Mouse (Mus musculus): ENCODE data around the gene Vmn1r124.
"Not testable (repeated sequence)": the region's sequence is repeated elsewhere in the genome, so short reads cannot be mapped to it uniquely, and the experiment has no call there.

Gene Vmn1r124

DNA sequence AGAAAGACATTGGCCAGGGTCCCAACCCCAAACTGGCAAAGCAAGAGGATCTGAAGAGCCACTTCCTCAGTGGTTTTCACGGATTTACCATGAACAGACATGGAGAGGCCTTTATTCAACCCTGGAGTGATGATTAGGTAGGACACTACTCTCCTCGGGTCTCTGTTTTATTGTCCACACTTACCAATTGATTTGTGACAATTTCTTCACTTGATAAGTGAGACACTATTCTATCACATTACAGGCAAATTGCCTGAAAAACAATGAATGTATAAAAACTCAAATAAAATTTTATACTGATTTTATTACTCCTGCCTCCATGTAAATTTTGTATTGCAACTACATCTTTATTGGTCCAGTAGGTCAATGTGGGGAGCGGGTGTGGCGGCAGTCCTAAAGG, at the start of gene Vmn1r124:
TSS of gene Vmn1r124 (minus strand) at position 101 of the 400 bp plus-strand sequence.
- DNase-seq (ENCODE audit: extremely low spot score): not testable (repeated sequence)

DNA sequence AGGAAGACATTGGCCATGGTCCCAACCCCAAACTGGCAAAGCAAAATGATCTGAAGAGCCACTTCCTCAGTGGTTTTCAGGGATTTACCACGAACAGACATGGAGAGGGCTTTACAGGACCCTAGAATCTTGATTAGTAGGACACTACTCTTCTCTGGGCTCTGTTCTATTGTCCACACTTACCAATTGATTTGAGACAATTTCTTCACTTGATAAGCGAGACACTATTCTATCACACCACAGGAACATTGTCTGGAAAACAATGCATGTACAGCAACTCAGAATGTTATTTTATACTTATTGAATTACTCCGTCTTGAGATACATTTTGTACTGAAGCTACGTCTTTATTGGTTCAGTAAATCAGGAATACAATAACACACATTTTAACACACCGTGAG, 41.0 kb upstream of the Vmn1r124 start, which contains the start of gene Vmn1r126:
TSS of gene Vmn1r126 (minus strand) at position 101 of the 400 bp plus-strand sequence.
- not testable (repeated sequence) for DNase-seq (ENCODE audit: extremely low spot score)

DNA sequence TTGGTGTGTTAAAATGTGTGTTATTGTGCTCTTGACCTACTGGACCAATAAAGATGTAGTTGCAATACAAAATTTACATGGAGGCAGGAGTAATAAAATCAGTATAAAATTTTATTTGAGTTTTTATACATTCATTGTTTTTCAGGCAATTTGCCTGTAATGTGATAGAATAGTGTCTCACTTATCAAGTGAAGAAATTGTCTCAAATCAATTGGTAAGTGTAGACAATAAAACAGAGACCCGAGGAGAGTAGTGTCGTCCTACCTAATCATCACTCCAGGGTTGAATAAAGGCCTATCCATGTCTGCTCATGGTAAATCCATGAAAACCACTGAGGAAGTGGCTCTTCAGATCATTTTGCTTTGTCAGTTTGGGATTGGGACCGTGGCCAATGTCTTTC, 11.5 kb upstream of the Vmn1r124 start, which contains the start of gene Vmn1r125:
TSS of gene Vmn1r125 (plus strand) at position 301 of the 400 bp plus-strand sequence.
- DNase-seq (ENCODE audit: extremely low spot score): not testable (repeated sequence)
